Mouse (Mus musculus): ENCODE results near the gene Odf3l2. TPM values are rescaled to one million over a fixed set of nuclear protein-coding genes. Genes with fewer than 3 reads are reported as not detected.

The Odf3l2 gene
- polyA plus RNA-seq, 1 experiment from 2014 or later: not detected

DNA sequence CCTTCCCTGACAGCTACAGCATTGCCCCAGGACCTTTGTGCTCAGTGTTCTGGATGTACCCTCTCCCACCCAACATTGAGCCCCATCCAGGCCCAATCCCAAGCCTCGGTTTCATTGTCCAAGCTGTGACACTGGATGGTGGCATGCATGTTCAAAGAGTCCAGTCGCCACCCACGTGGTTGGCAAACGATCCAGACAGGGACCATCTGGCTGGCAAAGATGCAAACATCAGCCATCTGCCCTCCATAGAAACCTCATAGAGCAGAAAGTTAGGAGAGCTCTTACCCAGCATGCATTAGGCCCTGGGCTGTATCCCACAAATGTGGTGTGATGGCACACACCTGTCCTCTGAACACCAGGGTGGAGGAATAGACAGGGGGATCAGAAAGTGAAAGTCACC lies 14.1 kb downstream of the Odf3l2 start:
- DNase-seq (ENCODE audit: low spot score): no peak

DNA sequence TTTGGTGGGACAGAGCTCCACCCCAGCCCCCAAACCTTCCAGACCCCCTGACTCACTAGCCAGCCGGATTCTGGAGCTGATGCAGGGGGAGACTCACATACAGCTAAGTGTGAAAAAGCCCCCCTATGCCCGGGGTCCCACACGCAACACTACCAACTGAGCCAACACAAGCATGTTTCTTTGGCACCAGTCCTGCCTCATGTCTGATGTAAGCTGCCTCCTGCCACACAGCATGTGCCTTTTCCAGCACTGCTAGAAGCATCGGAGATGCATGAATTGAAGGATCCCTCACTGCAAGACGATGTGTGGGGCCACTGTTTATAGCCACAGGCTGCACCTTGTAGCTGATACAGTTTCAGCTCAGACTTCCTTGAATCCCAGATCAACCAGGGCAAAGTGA lies 17.2 kb downstream of the Odf3l2 start:
- DNase-seq (ENCODE audit: low spot score): no peak

DNA sequence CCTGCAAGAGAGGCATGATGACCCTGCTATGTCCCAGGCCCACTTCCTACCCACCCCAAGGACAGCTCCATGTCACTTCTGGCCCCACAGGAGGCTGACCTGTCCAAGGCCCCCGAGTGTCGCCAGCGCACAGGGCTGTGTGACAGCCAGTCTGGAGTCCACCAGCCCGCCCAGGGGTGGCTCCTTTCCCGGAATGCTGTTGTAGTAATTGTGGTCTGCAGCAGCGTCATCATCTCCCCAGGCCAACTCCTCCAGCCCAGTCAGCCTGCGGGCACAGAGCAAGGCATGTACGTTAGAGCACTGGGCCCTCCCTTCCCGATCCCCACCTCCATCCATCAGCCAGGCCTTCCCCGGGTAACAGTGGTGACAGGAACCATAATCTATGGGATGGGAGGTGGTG lies 19.4 kb downstream of the Odf3l2 start:
- no peak for DNase-seq (ENCODE audit: low spot score)

DNA sequence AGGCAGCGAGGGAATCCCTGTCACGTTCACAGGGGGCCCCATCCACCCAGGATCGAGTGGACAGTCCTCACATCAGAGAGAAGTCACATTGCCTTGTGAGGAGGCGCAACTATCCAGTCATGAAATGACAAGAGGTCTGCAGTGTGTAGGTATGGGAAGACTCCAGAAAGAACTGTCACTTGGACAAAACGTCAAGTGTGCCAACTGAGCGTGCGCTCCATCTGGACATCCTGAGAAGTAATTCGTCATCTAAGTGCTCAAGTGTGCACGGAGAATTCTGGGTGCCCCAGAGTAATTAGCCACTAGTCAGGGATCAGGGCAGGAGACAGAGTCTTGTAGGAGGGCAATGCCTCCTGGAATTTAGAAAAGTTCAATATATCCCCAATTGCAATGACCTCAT lies 20.1 kb downstream of the Odf3l2 start:
- no peak for DNase-seq (ENCODE audit: low spot score)

DNA sequence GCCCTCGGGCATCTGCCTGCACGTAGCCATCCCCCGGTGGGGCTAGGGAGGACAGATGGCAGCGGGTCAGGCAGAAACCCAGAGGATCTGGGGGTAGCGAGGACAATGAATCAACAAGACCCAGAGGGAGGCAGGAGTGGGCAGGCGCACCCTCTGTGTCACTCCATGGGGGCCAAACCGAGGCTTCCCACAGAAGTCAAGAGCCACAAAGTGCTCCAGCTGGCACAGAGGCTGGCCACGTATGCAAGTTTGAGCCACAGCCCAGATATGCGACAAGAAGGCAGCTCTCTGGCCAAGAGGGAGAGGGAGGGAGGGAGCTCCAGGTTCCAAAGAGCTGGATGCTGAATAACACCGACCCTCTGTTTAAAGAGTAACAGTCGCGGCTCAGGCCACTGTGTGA lies 21.6 kb downstream of the Odf3l2 start:
- DNase-seq (ENCODE audit: low spot score): no peak

DNA sequence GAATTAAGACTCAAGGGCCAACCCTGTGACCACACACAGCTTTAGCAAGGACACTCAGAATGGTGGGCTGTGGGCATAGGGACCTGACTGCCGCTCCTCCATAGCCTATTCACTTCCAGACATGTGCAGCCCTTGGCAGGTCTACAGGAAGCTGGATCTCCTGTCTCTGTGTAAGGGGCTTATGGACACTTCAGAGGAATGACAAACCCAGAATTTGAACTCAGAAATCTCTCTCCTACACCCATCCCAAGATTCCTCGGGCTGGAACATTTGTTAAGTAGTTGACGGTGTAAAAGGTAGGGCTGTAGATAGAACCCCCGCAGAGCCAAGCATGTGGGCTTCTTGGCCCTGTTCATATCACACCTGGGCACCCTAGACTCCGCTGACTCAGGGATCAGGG lies 29.2 kb downstream of the Odf3l2 start:
- no peak for DNase-seq (ENCODE audit: low spot score)

DNA sequence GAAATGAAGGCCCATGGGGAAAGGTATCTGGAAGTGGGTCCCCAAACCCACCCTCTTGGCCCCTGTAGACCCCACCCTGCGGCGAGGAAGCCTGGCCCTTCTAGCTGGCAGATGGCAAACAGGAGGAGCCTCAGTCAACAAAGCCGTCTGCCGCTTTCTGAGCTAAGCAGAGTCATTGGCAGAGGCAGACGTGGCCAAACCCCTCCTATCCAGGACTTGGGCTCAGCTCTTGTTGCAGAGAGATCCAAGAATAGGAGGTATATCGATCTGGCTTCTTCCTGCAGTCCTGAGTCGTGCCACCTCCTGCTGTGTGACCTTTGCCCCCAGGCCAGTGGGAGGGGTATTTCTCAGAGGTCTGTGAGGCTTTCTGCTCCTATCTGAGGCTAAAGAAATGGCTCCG lies 29.7 kb downstream of the Odf3l2 start:
- DNase-seq (ENCODE audit: low spot score): no peak

DNA sequence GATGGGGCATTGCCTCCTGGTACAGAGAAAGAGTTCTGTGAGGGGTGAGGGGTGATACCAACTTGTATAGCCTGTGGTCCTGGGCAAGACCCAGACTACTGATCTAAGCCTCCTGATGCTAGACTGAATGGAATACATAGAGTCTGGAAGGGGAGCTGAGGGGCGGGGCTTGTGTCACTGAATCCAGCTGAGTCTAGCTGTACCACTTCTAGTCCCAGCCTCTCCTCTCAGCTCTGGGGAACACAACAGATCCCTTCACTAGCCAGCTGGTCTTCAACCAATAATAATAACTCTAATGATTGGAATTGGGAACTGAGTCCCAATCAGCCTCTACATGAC lies 31.3 kb downstream of the Odf3l2 start:
- DNase-seq (ENCODE audit: low spot score): no peak

DNA sequence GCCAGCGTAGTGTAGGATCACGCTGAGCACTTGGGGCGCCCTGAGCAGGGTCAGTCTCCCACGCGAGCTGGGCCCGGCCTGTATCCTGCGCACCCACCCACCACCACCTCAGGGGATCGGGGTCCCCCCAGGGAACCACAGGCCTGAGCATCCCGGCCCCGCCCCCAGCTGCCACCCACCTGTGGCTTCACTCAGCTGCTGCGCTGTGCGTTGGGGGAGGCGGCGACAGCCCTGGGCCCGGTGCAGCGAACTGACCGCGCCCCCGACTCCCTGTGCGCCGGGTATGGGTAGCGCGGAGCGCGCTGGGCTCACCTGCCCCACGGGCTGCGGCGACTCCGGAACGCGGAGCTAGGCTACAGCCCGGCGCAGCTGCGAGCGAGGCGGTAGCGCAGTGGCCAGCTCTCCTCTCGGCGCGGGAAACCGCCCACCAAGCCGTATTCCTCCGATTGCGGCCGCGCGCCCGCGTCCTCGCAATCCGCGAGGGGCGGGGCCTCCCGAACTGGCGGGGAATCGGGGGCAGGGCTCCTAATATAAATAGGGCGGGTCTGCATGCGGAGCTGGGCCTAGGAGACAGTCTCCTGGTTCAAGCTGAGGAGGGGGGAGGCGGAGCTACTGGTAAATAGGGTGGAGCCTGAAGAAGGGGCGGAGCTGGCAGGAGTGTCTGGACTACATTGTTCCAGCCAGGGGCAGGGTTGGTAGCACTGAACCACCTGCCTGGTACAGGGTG lies 31.8 kb downstream of the Odf3l2 start, which contains the start of gene C2cd4c:
Gene C2cd4c (minus strand): TSS at position 448 of the 727 bp plus-strand sequence.
- DNase-seq (ENCODE audit: low spot score): no peak

DNA sequence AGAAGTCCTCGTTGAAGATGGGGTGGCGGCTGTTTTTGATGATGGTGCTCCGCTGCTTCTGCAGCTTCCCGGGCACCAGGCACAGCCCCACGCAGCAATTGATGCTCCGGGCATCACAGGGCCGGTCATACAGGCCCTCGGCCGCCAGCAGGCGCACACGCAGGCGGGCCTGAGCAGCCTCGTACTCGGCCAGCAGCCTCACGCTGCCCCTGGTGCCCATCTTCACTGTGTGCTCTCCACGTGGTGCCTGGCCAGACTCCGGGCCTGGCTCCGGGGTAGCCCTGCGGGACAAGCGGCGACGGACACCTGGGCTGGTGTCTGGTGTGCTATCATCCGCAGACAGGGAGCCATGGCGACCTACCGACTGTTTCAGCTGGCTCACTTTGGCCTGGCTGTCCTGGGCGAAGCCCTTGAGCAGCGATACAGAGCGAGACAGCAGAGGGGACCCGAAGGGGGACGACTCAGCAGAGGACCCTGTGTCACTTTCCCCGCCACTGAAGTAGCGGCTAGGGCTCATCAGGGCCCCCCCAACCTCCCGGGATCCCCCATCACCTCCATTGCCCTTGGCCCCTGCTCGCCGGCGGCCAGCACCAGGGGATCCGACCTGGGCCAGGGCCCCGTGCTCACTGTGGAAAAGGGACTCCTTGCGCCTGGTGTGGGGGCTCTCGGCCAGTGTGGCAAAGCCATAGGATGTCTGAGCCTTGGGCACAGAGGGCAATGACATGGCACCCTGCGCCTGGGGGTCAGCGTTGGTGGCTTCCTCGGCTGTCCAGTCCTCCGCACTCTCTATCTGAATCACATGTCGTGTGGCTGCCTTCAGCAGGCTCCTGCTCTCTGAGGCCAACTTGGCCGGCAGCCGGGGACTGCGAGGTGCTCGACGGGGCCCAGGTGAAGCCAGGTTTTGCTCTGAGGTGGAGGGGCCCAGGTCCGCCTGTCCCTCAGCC lies 33.1 kb downstream of the Odf3l2 start:
- no peak for DNase-seq (ENCODE audit: low spot score)

DNA sequence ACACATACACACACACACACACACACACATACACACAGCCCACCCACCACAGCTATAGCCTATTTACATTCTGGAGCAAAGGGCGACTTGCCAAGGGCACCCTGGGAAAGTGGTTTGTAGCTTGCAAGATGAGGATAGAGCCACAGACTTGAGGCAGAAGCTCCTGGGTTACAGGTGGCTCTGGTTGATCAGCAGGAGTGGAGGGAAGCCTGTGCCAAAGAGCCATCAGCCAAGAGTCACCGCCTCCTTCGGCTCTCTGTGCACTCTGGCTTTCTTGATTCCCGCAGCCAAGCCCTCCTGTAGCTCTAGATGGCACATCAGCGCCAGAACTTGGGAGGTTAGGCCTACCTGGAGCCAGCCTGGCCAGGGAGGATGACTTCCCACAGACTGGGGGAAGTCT lies 34.2 kb downstream of the Odf3l2 start:
- no peak for DNase-seq (ENCODE audit: low spot score)

DNA sequence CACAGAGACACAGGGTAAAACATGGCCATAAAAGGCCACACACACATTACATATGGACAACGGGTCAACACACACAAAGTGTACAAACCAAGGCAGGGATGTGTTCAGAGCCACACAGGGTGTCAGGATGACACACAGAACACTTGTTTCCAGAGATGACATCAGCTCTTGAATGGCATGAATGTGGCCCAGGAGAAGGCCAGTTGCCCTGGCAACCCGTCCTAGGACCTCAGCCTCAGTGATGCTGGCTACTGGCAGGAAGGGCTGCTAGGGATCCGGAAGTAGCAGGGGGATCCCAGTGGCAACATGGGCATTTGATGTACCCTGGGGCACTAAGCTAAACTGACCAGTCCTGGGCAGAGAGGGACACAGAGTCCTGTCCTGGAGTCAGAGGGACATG lies 36.3 kb downstream of the Odf3l2 start:
- no peak for DNase-seq (ENCODE audit: low spot score)

DNA sequence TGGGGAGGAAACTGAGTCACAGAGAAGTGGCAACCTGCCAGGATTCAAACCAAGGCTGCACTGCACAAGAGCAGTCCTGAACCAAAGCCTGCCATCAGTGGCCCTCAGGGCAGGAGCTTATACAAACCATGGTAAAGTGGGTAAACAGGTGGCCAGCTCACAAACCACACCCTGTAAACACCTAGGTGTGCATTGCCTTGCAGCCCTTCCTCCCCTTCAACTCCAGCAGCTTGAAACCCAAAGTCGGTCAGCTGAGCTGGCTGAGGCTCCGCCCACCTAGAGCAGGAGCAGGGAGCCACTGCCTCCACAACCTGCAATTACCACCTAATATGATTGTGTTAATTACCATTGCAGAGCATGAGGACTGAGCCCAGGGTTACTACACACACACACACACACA lies 37.6 kb downstream of the Odf3l2 start:
- DNase-seq (ENCODE audit: low spot score): no peak

DNA sequence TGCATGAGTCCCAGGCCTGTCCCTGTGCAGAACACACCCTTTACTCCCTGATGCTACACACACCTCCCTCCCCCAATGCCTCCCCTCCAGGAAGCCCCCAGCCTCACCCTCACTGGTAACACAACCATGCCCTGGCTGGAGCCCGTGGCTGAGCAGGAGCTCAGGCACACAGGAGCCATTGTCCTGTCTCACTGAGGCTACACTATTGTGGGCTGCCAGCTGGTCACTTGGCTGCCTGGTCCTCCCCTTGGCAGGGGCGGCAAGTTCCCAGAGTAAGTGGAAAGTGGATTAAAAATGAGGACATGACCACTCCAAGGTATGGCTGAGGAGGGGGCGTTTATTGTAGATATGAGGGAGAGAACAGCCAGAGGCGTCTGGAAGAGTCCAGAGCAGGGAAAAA lies 39.0 kb downstream of the Odf3l2 start:
- DNase-seq (ENCODE audit: low spot score): no peak

DNA sequence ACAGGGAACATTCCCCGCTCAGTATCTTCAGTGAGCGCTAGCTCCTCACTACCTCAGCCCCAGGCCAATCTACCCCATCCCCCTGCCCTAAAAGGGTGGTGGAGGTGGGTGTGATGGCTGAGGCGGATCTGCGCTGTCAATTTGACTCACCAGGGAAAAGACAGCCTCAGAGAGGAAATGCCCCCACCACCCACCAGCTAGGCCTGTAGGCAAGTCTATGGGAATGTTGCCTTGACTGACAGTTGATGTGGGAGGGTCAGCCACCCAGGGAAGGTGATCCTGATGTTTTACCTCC lies 47.7 kb downstream of the Odf3l2 start:
- no peak for DNase-seq (ENCODE audit: low spot score)

DNA sequence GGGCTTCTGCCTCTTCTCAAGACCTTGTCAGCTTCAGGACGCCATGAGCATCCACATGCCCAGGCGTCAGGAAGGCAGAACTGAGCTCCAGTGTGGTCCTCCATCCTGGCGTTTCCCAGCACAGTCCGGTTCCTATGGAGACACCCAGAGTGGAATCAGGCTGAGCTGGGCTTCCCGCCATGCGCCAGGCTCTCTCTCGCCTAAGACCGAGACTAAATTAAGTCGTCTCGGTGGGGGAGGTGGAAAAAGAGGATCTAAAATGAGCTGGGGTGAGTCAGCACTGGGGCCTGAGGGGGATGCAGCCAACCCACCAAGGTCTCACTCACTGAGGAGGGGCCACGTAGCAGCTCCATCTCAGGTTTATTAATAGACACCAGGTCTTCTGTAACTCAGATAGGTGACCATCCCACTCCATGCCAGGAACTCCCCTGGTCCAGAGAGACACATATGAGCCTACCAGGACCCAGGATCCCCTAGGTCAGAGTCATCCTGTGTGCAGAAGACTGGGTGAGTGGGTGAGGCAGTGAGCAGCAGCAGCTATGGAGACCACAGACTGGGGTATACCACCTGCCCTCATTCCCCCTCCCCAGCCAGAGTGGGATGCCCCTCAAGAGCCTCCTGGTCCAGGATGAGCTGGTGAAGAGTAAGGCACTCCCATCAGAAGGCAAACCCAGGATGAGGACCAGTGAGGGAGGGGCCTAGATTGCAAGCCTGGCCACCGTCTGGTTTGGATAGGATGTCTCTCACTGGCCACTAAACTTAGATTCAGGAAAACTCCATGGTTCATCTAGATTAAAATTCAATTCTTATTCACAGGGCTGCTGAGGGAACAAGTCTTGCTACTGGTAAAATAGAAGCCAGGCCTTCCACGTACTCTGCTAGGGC lies 48.2 kb downstream of the Odf3l2 start:
- no peak for DNase-seq (ENCODE audit: low spot score)

DNA sequence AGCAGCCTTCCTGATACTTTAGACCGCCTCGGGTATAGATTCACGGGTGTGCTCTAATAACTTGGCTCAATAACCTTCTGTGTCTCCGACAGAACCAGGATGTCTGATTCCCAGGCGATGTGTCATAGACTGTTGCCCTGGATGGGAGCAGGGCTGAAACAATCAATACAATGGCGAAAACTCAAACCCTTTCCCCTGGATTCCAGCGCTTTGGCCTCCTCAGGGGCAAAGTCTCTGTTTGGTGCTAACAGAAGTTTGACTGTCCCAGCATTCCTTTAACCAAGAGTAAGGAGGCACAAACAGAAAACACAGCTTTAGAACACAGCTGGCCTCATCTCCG lies 50.0 kb downstream of the Odf3l2 start:
- no peak for DNase-seq (ENCODE audit: low spot score)

DNA sequence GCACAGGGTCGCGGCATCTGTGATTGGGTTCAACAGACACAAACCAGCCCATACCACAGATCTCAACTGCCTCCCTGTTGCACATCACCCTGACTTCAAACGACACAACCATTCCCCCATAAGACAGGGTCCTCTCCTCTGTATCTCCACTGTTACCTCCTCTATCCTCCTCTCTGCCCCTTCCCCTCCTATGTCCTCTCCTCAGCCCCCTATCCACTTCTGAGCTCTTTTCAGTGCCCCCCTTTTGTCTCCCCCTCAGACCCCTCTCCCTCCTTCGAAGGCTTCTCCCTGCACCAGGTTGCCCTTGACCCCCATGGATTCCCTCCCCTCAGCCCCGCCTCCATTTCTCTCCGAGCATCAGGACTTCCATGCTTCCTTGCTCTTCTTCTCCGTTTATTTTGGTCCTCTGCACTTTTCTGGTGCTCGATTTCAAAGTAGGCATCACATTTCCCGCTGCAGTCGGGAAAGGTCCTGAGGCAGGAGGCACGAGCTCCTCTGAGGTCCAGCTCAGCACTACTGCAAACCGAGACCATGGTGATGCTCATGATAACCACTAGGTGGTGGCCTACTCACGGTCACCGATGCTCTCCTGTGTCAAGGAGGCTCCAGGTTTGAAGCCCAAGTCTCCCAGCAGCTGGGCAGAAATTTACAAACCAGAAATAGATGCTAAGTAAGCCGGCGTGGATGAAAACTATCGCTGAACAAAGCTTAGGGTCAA lies 50.5 kb downstream of the Odf3l2 start:
- peak; percentile 56 for DNase-seq (ENCODE audit: low spot score)

DNA sequence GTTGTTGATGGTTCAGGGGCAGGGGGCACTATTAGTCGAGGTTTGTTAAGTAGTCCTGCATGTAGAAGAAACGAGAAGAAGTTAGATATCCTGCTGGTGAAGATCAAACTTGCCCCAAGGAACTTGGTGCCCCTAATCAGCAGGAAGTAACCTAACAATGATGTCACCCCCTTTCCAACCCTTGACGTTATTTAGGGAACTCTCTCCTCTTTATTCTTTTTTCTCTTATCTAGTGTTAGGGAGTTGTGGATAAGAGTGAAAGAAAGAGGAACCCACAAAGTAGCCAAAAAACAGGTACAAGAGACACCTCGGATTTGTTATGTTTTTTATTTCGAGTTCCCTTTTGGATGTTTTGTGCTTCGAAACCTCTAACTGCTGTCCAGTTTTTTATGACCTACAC lies 51.4 kb downstream of the Odf3l2 start:
- no peak for DNase-seq (ENCODE audit: low spot score)

DNA sequence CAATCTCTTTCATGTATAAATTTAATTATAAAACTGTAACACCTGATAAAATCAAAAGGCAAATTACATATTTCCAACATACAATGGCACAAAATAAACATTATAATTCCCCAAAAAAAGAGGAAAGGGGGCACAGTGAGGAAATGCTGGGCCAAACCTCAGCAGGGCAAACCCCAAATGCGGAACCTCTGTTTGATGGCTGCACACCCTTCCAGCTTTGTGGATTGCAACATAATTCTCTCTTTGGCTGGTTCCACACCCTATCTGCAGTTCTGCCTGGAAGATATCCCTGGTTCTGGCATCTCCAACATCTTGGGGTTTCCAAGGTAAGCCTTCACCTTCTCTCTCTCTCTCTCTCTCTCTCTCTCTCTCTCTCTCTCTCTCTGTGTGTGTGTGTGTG lies 54.8 kb downstream of the Odf3l2 start:
- DNase-seq (ENCODE audit: low spot score): no peak

Measured in thymus, postnatal 0 days (tissue).